Mouse (Mus musculus) urinary bladder, postnatal 10 days (tissue): ENCODE measurements around the gene Gm37240.

Source experiments
- DNase-seq: peaks from one replicate; pipeline ENCODE4 v3.0.0; 2022; ENCODE audit warnings: low spot score

The Gm37240 gene

DNA sequence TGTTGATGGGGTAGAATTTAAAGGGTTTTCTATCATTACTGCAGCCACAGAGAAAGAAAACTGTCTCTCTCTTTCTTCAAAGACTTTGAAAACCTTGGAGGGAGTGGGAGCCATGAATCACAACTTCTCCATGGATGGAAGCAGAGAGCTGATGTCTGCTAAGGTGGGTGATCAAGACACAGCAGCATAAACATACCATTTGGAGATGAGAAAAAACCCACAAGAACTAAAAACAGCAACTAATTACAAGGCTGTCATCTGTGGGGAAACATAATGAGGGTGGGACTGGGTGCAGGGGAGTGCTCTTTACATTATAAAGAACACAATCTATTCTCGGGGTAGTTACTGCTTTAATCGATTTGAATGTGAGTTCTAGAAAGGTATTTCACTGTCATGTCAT, 622.4 kb downstream of the Gm37240 start:
- no peak for DNase-seq

DNA sequence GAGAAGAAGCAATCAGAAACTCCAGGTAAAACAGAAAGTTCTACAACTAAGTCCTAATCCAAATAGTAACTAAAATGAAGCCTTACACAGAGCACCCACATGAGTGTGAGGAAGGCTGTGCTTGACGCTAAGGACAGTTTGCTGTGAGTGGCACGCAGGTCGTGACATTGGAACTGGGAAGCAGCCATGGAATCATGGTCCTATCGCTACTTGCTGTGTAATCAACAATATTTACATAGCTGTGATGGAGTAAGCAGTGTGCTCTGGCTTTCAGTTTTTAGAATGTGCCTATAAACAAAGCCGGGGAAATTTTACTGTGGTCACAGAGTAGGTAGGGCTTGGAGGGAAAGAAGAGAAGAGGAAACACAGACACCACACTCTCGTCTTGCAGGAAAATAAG, 622.8 kb downstream of the Gm37240 start:
- DNase-seq = no peak

DNA sequence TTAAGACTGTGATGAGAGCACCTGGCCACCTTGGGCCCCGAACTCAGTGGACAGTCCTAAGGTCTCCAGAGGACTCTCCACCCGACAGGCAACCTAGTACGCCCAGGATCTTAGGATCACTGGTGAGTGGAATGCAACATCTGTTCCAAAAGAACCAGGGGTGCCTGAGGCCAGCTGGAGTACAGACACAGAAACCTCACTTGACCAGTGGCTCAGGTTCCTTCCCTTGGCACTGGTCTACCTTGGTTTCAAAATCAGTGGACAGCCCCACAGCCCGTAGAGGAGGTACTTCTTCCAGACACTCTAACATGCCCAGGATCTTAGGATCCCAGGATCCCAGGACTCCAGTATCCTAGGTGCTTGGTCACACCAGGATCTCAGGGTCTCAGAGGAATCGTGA, 632.8 kb downstream of the Gm37240 start:
- DNase-seq = no peak

DNA sequence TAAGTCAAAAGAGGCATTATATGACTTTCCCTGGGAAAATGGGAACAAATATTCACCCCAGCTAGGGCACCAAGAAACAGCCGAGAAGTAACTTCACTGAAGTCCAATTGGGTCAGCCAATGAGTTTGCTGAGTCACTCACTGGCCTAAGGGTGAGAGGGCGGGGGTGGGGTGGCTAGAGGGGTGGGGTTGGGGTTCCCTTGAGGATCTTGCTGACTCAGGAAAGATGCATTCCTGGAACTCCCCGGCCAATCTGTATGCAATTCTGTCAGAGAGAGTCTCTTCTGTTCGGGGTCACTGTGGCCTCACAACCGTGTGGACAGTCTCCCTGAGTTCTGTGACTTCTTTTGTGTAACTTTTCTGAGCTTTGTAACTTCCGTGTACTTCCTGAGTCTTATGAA, 635.7 kb downstream of the Gm37240 start:
- DNase-seq = no peak

DNA sequence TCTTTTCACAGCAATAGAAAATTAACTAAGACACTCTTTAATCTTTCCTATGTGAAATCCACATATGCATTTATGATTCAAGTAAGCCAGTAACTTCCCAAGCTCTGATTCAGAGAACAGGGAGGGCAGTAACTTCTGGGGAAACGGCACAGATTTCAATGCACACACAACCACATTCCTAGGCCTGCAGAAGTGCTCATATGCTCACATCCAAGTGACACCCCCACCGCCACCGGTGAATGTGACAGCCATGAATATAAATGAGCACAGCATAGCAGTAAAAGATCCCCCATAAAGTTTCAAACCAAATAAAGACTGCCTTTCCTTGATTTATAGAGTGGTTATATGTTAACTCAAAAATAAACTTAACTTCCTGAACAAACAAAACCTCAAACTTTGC, 641.2 kb downstream of the Gm37240 start:
- no peak for DNase-seq

DNA sequence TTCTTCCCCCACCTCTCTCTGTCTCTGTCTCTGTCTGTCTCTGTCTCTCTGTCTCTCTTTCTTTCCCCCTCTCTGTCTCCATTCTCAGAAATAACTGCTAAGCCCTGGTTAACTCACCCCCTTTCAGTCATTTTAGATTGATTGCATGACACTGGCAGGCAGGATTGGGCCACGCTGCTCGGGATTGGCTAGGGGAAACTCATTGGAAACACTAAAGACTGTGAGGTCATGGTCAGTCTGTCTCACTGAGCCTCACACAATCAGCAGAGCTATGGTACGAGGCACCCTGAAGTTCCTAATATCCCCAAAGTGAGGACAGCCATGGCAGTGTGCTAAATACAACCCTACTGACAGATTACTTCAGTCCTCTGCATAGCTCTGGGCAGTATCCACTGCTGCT, 650.8 kb downstream of the Gm37240 start:
- DNase-seq = no peak

DNA sequence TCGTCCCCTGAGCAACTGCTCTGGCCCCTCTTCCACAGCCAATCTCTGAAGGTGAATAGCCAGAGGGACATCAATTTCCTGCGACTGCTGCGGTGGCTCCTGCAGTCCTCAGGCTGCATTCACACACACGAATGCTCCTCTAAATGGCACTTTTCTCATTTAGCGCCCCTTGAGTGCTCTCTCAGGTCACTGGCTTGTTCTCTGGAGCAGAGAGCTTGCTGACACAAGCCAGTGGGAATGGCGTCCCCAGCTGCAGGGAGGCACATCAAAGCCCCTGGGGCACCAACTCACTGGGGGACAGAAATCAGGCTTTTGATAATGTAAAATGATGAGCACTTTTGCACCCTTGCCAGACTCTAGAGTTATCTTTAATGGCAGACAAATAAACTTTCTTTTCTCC, 654.5 kb downstream of the Gm37240 start:
- no peak for DNase-seq

DNA sequence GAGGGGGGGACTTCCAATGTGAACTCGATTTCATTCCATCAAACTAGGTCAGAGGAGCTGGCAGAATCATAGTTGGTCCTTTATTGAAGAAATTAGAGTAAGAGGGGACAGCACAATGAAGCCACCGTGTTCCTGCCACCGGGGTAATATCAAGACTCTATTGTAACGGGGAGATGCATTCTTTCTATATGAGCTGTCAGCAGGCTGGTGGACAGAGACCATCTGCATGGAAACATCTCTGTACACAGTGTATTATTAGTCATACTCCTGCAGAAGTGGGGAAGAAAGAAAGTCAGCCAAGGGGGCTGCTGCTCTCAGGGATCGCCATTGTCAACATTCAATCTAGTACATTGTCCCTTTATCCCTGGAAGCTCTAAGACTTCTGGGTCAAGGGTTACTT, 665.3 kb downstream of the Gm37240 start:
- no peak for DNase-seq

DNA sequence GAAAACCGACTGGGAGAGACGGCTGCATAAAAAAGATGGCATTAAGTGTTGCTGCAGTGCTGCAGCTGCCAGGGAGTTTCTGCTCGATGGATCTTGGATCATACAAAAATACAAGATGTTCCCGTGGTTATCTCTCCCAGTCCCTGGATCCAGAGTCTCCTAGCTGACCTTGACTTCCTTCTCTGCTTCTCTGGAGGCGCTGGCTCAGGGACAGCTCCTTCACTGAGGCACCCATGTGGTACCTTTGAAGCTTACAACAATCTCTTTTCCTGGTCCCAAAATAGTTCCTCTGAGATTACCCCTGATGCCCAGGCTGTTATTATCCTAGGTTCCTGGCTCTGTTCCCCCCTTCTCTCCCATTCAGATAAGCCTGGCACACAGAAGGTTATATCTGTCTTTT, 672.4 kb downstream of the Gm37240 start:
- DNase-seq = no peak

DNA sequence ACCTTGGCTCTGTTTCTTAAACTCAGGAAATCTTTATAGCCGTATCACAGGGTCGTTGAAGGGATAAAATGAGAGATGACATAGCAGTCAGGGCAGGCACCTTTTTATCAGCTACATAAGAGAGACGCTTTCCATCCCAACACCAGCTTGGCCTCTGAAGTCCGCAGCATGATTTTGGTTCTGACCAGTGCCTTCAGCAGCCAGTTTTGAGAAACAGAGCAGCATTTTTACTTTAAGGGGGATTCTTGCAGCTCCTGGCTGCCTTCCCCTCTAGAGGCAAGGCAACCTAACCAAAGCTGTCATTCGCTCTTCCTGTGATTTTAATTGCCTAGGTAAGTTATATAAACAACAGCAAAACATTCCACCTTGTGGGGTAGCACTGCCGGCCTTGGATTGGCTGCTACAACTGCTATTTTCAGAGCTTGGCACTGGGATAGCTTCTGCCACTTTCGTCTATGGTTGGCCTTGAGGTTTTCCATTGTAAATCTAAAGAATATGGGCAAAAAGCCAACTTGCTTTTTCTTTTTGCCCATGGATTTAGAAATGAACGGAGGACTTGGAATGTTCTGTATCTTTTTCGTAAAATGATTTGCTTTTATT, 674.5 kb downstream of the Gm37240 start:
- no peak for DNase-seq

DNA sequence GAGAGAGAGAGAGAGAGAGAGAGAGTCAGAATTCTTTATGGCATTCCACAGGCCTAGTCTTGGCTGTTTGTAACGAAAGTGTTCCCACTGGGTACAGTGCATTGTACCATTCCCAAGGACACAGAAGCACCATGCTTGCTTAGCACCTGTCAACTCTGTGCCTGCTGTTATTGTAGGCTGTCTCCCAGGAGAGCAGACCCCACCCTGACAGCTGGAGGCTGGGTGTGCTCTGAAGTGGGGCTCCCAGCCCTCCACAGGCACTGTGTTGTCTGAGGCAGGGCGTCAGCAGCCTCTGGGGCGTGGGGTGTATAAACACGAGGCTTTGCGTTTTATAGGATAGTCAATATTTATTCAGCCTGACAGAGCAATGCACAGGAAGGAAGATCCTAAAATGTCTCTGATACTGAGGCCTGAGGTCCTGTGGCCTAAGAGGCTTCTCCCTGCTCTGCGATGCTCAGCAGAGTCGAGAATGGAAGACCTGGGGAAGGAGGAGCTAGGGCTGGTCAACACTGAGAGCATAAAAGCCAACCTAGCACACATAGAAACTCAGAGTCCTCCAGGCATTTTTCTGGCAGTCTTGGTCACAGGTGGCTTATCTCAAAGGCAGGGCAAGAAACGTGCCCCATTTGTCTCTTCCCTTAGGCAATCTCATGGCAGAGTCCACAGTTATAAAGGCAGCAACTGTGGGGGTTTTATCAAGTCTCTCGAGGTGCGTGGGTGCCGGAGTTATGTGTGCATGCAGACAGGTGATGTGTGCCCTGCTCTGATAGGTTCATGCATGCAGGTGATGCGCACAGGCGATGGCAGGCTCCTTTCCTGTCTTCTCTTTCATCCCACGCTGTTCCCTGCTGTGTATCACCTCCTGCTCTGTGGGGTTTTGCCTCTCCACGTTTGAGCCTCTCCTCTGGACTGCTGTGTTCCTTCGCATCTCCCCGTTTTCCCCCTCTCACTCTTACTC, 677.2 kb downstream of the Gm37240 start:
- DNase-seq = no peak

DNA sequence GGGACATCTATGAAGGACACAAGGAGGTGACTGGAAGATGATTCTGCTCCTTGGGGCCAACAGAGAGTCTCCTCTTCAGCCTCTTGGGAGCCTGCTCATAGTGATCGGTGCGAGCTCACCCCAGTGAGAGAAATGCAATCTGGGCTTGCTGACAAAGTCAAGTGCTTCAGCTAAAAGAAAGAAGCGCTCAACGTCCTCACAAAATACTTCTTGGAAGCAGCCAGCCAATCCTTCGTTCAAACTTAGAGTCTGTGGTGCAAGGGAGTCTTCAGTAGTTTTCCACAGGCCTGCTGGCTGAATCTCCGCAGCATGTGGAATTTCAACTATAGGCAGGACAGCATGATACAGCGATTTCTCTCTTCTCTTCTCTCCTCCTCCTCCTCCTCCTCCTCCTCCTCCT, 680.8 kb downstream of the Gm37240 start:
- no peak for DNase-seq

DNA sequence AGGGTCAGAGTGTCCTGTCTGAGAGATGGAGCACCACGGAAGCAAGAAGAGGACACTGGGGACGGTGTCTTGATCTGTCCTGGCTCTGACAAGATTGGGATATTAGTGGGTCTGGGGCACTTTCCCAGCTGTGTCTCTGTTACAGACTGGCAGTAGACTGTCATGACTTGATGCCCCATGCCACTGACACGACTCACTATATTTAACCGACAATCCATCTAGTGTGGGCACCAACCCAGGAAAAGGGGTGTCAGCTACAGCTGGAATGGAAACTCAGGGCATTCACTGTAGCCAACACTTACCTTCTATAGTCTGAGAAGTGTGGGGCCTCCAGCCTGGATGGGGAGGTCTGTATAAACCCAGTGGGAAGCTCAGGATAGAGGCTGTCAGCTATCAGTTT, 681.4 kb downstream of the Gm37240 start:
- DNase-seq = no peak

DNA sequence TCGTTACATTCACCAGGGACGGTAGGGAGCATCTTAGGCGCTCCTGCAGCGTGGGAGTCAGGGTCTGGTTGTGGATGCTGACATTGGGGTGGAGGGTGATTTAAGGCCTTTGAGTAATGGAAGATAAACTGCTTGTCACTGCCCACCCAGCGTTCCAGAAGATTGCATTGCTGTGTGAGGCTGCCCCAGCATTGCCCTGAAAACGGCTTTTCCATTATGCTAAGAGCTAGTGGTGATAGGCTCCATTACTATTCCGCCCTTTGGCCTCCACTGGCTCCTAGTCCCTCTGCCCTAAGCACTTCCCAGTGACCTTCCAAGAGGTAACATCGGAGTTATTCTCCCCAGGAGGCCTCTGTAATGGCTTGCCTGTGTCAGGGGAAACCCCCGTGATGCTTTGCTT, 683.7 kb downstream of the Gm37240 start:
- no peak for DNase-seq

DNA sequence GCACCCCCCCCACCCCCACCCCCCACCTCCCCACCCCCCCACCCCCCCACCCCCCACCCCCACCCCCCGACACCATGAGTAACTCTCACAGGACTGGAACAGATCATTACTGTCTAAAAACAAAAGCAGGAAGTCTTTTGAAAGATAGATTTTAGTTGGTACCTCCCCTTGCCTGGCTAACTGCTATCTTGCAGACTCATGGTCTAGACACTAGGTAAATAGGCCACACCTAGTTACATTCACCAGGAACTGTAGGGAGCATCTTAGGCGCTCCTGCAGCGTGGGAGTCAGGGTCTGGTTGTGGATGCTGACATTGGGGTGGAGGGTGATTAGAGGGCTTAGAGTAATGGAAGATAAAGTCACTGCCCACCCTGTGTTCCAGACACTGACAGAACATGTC, 684.6 kb downstream of the Gm37240 start:
- DNase-seq = no peak

DNA sequence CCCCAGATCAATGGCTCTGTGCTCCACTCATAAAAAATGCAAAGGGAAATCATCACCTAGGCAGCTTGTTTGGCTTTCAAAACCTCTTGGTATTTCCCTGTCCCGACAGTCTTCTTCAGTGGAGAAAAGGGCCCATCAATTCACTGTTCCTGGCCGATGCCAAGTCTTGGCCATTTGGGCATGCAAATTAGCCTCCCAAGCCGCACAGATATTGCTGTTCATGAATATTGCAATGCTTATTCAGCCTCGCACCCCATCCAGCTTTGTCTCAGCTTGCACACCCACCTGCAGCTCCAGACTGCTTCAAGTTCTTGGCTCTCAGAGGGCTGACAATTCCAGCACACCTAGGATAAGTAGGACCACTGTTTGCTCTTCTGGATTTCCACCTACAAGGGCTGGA, 685.5 kb downstream of the Gm37240 start:
- no peak for DNase-seq

DNA sequence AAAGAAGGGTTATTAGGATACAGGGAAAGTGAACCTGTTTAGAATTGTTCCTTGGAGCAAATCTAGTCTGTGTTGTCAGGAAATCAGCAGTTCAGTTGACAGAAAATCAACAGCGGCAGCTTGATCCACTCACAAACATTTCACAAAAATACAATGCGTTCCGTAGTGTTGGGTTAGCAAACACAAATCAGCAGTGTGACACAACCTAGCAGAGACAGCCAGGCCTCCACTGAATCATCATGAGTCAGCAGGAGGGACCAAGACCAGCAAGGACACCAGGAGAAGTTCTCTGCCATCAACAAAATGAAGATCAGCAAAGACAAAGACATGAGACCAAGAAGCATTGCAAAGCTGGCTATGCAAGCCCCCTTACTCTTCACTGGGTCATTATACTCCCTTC, 688.8 kb downstream of the Gm37240 start:
- no peak for DNase-seq

DNA sequence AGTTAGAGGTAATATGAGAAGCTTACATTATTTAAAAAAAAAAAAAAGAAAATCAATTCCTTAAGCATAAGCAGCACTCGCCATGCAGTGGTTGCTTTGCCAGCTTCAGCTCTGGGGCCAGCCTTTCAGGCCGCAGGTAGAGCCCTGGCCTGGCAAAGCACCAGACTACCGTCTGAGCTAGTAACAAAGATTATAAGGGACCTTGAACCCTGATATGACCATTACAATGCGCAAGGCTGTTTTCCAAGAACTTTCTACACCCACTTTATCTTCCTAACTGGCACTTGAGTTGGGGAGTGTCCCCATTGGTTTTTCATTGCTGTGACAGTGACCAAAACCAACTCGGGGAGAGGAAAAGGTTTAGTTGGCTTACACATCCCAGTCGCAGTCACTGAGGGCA, 690.2 kb downstream of the Gm37240 start:
- DNase-seq = no peak

DNA sequence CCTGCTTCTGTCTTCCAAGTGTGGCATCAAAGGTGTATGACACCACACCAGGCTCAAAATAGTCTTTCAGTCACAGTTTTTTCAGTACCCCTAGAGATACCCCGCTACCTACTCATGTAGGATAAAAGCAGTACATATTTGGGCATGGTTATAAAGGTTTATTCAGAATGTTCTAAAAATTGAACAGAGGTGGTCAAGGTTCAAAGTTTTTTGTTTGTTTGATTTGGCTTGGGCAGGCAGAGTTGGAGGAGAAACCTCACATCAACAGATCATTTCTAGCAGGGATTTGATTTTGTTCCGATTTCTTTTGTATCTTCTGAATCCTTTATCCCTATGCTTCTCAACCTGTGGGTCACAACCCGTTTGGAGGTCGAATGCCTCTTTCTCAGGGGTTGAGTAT, 690.7 kb downstream of the Gm37240 start:
- DNase-seq = no peak

DNA sequence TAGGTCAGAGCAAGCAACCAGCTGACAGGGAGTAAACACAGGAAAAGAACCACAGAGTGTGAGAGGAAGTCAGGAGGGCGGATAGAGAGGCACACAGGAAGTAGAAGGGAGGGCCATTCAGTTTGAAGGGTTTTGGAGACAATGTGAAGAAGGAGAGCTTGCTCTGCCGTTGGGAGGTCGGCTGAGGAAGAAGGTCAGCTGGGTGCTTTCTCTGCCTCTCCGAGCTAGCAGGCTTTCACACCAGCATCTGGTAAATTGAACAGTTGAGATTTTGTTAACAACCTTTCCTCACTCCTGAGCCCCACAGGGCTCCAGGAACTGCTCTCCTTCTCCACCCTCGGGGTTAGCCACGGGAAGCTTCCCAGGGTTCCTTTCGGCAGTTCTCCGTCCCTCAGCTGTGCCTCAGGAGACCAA, 692.2 kb downstream of the Gm37240 start:
- no peak for DNase-seq

DNA sequence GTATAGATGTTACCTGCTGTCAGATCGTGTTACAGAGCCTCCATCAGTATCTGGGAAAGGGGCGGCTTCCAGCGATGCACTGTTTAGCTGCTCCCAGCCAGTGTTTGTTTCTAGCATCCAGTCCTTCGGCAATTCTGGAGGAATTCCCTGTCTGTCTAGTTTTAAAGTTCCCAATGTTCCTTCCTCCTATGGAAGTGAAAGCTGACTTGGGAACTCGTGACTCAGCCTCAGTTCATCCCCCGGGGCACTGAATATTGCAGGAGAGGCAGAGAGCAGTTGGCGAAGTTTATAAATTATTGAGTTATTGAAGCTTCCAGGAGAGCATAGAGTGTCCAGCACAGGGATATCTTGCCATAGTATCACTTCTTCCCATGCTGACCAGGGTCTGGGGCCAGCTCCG, 697.5 kb downstream of the Gm37240 start:
- DNase-seq = no peak

DNA sequence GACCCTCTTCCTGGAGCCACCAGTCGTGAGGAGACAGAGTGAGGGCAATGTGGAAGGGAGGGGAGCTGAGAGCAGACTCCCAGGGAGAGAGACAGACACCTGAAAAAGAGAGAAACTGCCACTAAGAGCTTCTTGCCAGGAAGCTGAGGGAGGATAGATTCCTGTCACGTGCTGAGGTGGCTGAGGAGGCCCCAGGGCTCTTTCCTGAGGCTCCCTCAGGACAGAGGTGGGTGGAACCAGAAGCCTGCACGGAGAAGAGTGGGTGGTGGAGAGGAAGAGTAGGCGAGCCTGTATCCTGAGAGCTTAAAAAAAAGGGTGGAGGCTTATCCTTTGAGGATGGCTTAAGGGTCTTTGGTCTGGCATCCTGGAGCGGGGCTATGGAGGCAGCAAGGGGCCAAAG, 699.0 kb downstream of the Gm37240 start:
- no peak for DNase-seq

DNA sequence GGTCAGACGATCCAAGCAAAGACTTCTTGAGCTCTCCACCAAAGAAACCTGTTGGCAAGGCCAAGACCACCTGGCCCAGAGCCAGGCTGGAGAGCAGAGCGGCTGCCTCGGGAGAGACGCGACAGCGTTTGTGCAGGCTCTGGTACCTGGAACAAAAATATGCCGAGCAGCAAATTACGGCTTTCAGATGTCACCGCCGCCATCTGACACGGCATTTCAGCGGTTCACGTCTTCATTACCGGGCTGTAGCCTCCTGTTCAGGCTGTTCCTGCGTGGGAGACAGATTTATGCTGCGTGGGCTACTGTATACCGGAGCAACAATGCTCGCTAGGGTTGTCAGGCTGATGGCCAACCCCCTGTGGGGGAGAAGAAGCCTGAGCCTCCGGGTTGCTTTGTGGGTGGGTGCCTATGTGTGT, 700.6 kb downstream of the Gm37240 start:
- no peak for DNase-seq

DNA sequence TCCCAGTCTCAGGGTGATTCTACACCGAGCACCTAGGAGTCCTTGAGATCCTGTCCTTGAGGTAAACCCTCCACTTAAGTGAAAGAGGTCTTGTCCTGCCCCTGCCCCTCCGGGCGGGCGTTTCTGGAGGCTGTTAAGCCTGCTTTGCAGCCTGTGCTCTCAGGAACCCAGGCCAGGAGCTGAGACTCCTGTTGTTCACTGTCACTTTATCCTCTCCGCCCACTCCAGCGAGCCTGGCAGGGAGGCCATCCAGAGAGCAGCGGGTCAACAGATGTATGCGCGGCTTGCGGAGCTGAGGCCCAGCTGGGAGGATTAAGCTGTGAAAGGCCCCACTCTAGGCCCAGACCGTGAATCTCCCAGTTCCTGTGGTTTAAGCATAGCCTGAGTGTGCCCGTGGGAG, 701.5 kb downstream of the Gm37240 start:
- no peak for DNase-seq
